Mouse (Mus musculus) T-helper 17 cell (primary cell): ENCODE results near the gene Trib3.

Experiments
- in situ Hi-C, 2 experiments: fragments of 300-600 bp; cut with MboI, MseI; formaldehyde crosslinking; loops; 1 replicate in 1 of 2; 2 replicates in 1 of 2; pipeline ENCODE4 v1.15.1; 2025; ENCODE audit warnings: high pct_unique_total_duplicates in 2 of 2

Gene Trib3

GRCm38 (mm10) chr2:152349205-152349604 lies 5.4 kb upstream of the Trib3 start:
- in situ Hi-C loops: no loop called here

GRCm38 (mm10) chr2:152347722-152348121 lies 3.9 kb upstream of the Trib3 start:
- in situ Hi-C loops: no loop called here

GRCm38 (mm10) chr2:152346776-152347465 lies 3.1 kb upstream of the Trib3 start:
- in situ Hi-C loops: no loop called here

GRCm38 (mm10) chr2:152345393-152345792 lies 1.6 kb upstream of the Trib3 start:
- in situ Hi-C loops: no loop called here

GRCm38 (mm10) chr2:152344909-152345308 lies 1.1 kb upstream of the Trib3 start:
- in situ Hi-C loops: no loop called here

- in situ Hi-C loops: no loop called here
Observed at GRCm38 (mm10) chr2:152344361-152344760, 529 bp upstream of the Trib3 start.

GRCm38 (mm10) chr2:152339631-152340179 lies 4.1 kb downstream of the Trib3 start:
- in situ Hi-C loops: loop anchor here in 1 of 2 experiments (5.0 kb wide), 1 partner anchor 58 kb away; the partner anchor contains the start of gene Sox12

GRCm38 (mm10) chr2:152338319-152338718 lies 5.5 kb downstream of the Trib3 start:
- in situ Hi-C loops: loop anchor here in 1 of 2 experiments (5.0 kb wide), 1 partner anchor 59 kb away; the partner anchor contains the start of gene Sox12

- in situ Hi-C loops: loop anchor here in 1 of 2 experiments (5.0 kb wide), 1 partner anchor 60 kb away; the partner anchor contains the start of gene Sox12
Observed at GRCm38 (mm10) chr2:152337591-152338212, 6.1 kb downstream of the Trib3 start.

- in situ Hi-C loops: loop anchor here in 1 of 2 experiments (5.0 kb wide), 1 partner anchor 60 kb away; the partner anchor contains the start of gene Sox12
Observed at GRCm38 (mm10) chr2:152336856-152337255, 7.0 kb downstream of the Trib3 start.

- in situ Hi-C loops: loop anchor here in 1 of 2 experiments (5.0 kb wide), 1 partner anchor 62 kb away; the partner anchor contains the start of gene Sox12
Observed at GRCm38 (mm10) chr2:152335289-152335820, 8.5 kb downstream of the Trib3 start.

GRCm38 (mm10) chr2:152333345-152334006 lies 10.4 kb downstream of the Trib3 start:
- in situ Hi-C loops: no loop called here

GRCm38 (mm10) chr2:152332101-152332825 lies 11.6 kb downstream of the Trib3 start, which contains the start of gene Rbck1:
Gene Rbck1, minus strand, starts transcription at chr2:152332653.
- in situ Hi-C loops: no loop called here

- in situ Hi-C loops: no loop called here
Observed at GRCm38 (mm10) chr2:152330858-152331423, 12.9 kb downstream of the Trib3 start.

- in situ Hi-C loops: no loop called here
Observed at GRCm38 (mm10) chr2:152327980-152328379, 15.9 kb downstream of the Trib3 start.

- in situ Hi-C loops: no loop called here
Observed at GRCm38 (mm10) chr2:152326654-152327053, 17.2 kb downstream of the Trib3 start.

GRCm38 (mm10) chr2:152326157-152326556 lies 17.7 kb downstream of the Trib3 start:
- in situ Hi-C loops: no loop called here

GRCm38 (mm10) chr2:152324842-152325241 lies 19.0 kb downstream of the Trib3 start:
- in situ Hi-C loops: no loop called here

GRCm38 (mm10) chr2:152323971-152324370 lies 19.9 kb downstream of the Trib3 start:
- in situ Hi-C loops: no loop called here

- in situ Hi-C loops: no loop called here
Observed at GRCm38 (mm10) chr2:152322198-152322597, 21.6 kb downstream of the Trib3 start.
